Mouse (Mus musculus): Measurements from ENCODE around the gene Olfr924.

- TF ChIP-seq CTCF (IDR thresholded peaks at IDR 0.05; ENCODE audit: low read depth) (no peak), EP300 (IDR thresholded peaks at IDR 0.05; ENCODE audit: low read depth) (no peak)
Measured at GRCm38 (mm10) chr9:38844149-38844548, at the start of gene Olfr924.

All from heart, postnatal 0 days (tissue).